Mouse (Mus musculus) embryonic fibroblast, embryonic 13.5 days (primary cell): ENCODE results near the gene Adk.

ENCODE experiments used
- CTCF ChIP-seq: IDR thresholded peaks from 2 replicates; pipeline ENCODE4 v1.5.1; 2011; ENCODE audit warnings: mild to moderate bottlenecking, control low read depth, low read length, moderate library complexity, borderline replicate concordance; ENCODE audit not compliant: insufficient read depth
- POLR2A ChIP-seq: IDR thresholded peaks from 2 replicates; pipeline ENCODE4 v1.6.1; 2011; ENCODE audit warnings: low read depth, mild to moderate bottlenecking, control low read depth, low read length, moderate library complexity

- no peak for TF ChIP-seq CTCF
- TF ChIP-seq POLR2A, result no peak
Observed at GRCm38 (mm10) chr14:21253321-21253992, 201.1 kb downstream of the Adk start.
